Comparison of ENCODE assay signal across 9 mouse cellular contexts in the genomic region with DNA sequence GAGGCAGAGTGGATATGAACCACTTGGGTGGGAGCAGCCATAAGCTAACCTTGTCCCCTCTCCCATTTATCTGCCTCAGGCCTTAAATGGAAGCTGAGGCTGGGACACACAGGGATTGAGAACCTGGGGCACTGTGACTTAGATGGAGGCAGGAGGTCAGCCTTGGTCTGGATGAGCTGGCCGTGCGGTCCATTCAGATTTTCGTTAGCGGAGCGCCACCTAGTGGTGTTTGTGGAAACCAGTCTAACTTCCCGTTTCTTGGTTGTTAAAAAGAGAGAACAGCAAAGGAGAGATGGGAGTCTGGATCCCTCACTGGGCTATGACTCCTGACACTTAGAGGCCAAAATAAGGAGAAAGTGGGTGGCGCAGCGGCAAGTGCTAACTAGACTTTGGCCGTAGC. TPM values are rescaled to one million over a fixed set of nuclear protein-coding genes. Genes with fewer than 3 reads are reported as not detected.
DNase-seq lines count a peak whose midpoint lies in the region; ATAC-seq and TF ChIP-seq lines count a peak whose summit lies in the region.
"Had no signal": no experiment of that assay in that cellular context is flagged by ENCODE, and none has a peak within 500 bp of the region (broad histone marks: within the 10 kb centered on the region; RNA-seq: fewer than 3 reads in every experiment).

No protein-coding gene starts in this region.

- intact Hi-C loops in gastrocnemius, postnatal 14 days (cut with DNase I; ENCODE audit: low total_unique reads): loop anchor here (5.0 kb wide), 1 partner anchor 382 kb away; no protein-coding TSS in a partner anchor

- peak; percentile 90 for TF ChIP-seq CTCF in lung, embryonic 14.5 days (IDR thresholded peaks at IDR 0.05; ENCODE audit: low read depth)

- H3K4me1 ChIP-seq in lung, embryonic 14.5 days (ENCODE audit: insufficient read depth): no peaks in the 10 kb centered on the region
- H3K4me1 ChIP-seq: limb, embryonic 13.5 days had no signal

- H3K9me3 ChIP-seq in lung, embryonic 14.5 days (ENCODE audit: low read depth, low read length): no peaks in the 10 kb centered on the region
- H3K9me3 ChIP-seq: limb, embryonic 13.5 days had no signal

- no peaks in the 10 kb centered on the region for H3K27me3 ChIP-seq in lung, embryonic 14.5 days (ENCODE audit: insufficient read depth, low read length)

- H3K36me3 ChIP-seq in lung, embryonic 14.5 days (ENCODE audit: insufficient read depth): no peaks in the 10 kb centered on the region
- H3K36me3 ChIP-seq: limb, embryonic 13.5 days had no signal

- no peak overlapping the region for H3K27ac ChIP-seq in lung, embryonic 14.5 days (ENCODE audit: low read depth)
- H3K27ac ChIP-seq: limb, embryonic 13.5 days had no signal

- WGBS in large intestine, adult 2 months: 2% methylated on average over 9 of the region's 9 CpGs
- 4% methylated on average over 9 of the region's 9 CpGs for WGBS in lung, embryonic 14.5 days

- H3K9ac ChIP-seq in lung, embryonic 14.5 days: no peak overlapping the region
- H3K9ac ChIP-seq: limb, embryonic 13.5 days had no signal

- no peak overlapping the region for H3K4me3 ChIP-seq in lung, embryonic 14.5 days (ENCODE audit: low read depth, low read length)
- H3K4me3 ChIP-seq: limb, embryonic 13.5 days had no signal

- DNase-seq in 416B (ENCODE audit: low read depth) (peak; percentile 91), MEL-GATA-1-ER (ENCODE audit: extremely low read depth, low read depth) (peak; percentile 53)
- DNase-seq in cerebellum, adult 8-10 months: peak; percentile 74
- DNase-seq in gastrocnemius, postnatal 14 days: peak; percentile 79
- peak; percentile 83 for DNase-seq in large intestine, adult 2 months (ENCODE audit: low read depth, low spot score)
- peak; percentile 95 for DNase-seq in lung, embryonic 14.5 days
- DNase-seq in right cerebral cortex, adult 18-20 months: peak; percentile 47
- peak; percentile 63 for DNase-seq in urinary bladder, adult 2 months (ENCODE audit: low spot score)

- 0 out of 2 replicates have a peak, but pooled peaks have one; percentile 35 for ATAC-seq in lung, embryonic 14.5 days (ENCODE audit: insufficient read depth)

- H3K4me2 ChIP-seq in lung, embryonic 14.5 days: no peak overlapping the region
- H3K4me2 ChIP-seq: limb, embryonic 13.5 days had no signal

RNA-seq across cellular contexts. Expression of gene Myl10, which starts 28.4 kb away (rescaled TPM):
- total RNA-seq in gastrocnemius, postnatal 14 days (2021): 1 to 10 TPM; 6.0 to 7.3 TPM
- not detected in 2 replicates for polyA plus RNA-seq in large intestine, adult 2 months (2012; rRNA removed)
- not detected in 2 replicates for polyA plus RNA-seq in lung, embryonic 14.5 days (2014; fragmentation: Nextera tagmentation; extraction: Ambion mirVana)
- polyA plus RNA-seq in urinary bladder, adult 2 months (2012; rRNA removed): not detected in 2 replicates
- polyA plus RNA-seq: limb, embryonic 13.5 days had no signal
